Mouse (Mus musculus) ES-Bruce4 (cell line): ENCODE measurements around the gene Serpina3c.

ENCODE experiments used
- CTCF ChIP-seq: IDR thresholded peaks from one replicate; pipeline ENCODE4 v1.8.1; 2011; ENCODE audit warnings: low read depth, low read length
- POLR2A ChIP-seq: IDR thresholded peaks from one replicate; pipeline ENCODE4 v1.8.1; 2011; ENCODE audit warnings: low read length; ENCODE audit not compliant: insufficient read depth

- TF ChIP-seq POLR2A (no peak), CTCF (no peak)
Observed at GRCm38 (mm10) chr12:104186041-104186581, 32.4 kb upstream of the Serpina3c start.
